Mouse (Mus musculus) midbrain, embryonic 12.5 days (tissue): ENCODE measurements around the gene Majin. TPM values are rescaled to one million over a fixed set of nuclear protein-coding genes. Genes with fewer than 3 reads are reported as not detected.

Experiments used
- ATAC-seq: fragments of 200-750 bp; cut with Nextera tagmentation; 2 replicates; pipeline ENCODE4 v1.8.0; 2017; ENCODE audit warnings: low read depth, moderate TSS enrichment, moderate library complexity; ENCODE audit not compliant: low FRiP score
- H3K27ac ChIP-seq: fragments of 300-500 bp; sonication (generic); replicated peaks from 2 replicates; pipeline ENCODE4 v1.5.1; 2016; ENCODE audit warnings: mild to moderate bottlenecking
- H3K27me3 ChIP-seq: fragments of 300-500 bp; sonication (generic); 2 replicates; pipeline ENCODE4 v1.6.1; 2016; ENCODE audit warnings: mild to moderate bottlenecking
- H3K36me3 ChIP-seq: fragments of 300-500 bp; sonication (generic); 2 replicates; pipeline ENCODE4 v1.6.1; 2016
- H3K4me1 ChIP-seq: fragments of 300-500 bp; sonication (generic); 2 replicates; pipeline ENCODE4 v1.6.1; 2016
- H3K4me2 ChIP-seq: fragments of 300-500 bp; sonication (generic); replicated peaks from 2 replicates; pipeline ENCODE4 v1.6.1; 2016; ENCODE audit warnings: mild to moderate bottlenecking, moderate library complexity
- H3K4me3 ChIP-seq: fragments of 300-500 bp; sonication (generic); 2 replicates; pipeline ENCODE4 v1.5.1; 2016; ENCODE audit warnings: mild to moderate bottlenecking
- H3K9ac ChIP-seq: fragments of 300-500 bp; sonication (generic); replicated peaks from 2 replicates; pipeline ENCODE4 v1.6.1; 2016; ENCODE audit warnings: mild to moderate bottlenecking, moderate library complexity
- H3K9me3 ChIP-seq: fragments of 300-500 bp; sonication (generic); 2 replicates; pipeline ENCODE4 v1.6.1; 2016; ENCODE audit warnings: mild to moderate bottlenecking
- WGBS: fragments of 180-500 bp; shearing (Covaris S2); methylation state at CpG from one replicate; pipeline ENCODE4 v1.1.7; 2016; 5-methylcytosine and 5-hydroxymethylcytosine counted together
- microRNA counts: library from miRNA; unstranded; fragments of <30 nt; microRNA quantifications from one replicate; lab custom pipeline; 2017
- microRNA-seq: library from miRNA; unstranded; fragments of <30 nt; microRNA quantifications from one replicate; pipeline ENCODE4, GENCODE M21; 2017
- polyA plus RNA-seq: library from polyadenylated mRNA; unstranded; fragments of >200 nt; fragmentation: Nextera tagmentation; extraction: Ambion mirVana; gene quantifications from 2 replicates; pipeline ENCODE4 v1.2.1, GENCODE M21; 2016

Gene Majin
- polyA plus RNA-seq, 1 experiment from 2014 or later = not detected

DNA sequence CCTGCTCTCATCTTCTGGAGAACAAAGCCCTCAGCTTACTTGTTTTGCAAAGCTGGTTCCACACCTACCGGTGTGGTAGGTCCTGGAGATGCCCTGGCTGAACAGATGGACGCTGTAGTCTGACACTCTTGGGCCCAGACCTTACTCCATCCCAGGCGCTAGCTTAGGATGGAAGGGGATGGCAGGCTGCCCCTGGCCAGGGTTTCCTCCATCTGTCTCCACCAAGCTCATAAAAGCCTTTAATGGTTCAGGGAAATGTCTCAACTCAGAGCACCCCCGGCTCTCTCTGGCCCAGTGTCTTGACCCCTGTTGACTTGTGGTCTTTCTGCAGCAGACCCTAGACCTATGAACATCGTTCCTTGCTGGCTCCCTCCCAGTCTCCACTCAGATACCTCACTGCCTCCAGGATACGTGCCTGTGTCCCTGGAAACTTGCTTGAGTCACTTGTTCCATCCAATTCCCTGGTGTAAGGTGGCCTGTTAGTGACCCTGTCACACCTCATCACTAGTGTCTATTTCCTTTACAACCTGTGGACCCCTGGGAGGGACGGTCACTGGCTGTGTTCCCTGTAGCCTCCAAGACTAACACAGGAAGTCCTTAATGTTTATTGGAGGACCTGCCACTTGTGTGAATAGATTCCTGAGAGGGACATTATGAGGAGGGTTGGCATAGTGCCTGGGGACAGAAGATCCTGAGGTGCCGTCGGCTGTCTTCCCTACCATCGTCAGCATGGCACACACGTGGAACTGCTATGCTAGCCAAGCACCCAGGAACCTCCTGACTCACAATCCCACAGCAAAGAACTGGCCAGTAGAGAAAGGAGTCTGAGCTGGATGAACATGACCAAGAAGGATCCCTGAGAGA lies 83.3 kb downstream of the Majin start:
- Histone ChIP-seq H3K9ac (no peak overlapping the region), H3K9me3 (no peaks in the 10 kb centered on the region), H3K4me1 (0 out of 2 replicates have a peak, but pooled peaks cover 3% of the 10 kb centered on the region), H3K27ac (no peak overlapping the region), H3K4me3 (no peak overlapping the region), H3K4me2 (no peak overlapping the region), H3K36me3 (0 out of 2 replicates have a peak, but pooled peaks cover 2% of the 10 kb centered on the region), H3K27me3 (0 out of 2 replicates have a peak, but pooled peaks cover 7% of the 10 kb centered on the region)
- 76% methylated on average over 11 of the region's 11 CpGs for WGBS
- no peak for ATAC-seq

GRCm38 (mm10) chr19:6268170-6268528 lies 84.0 kb downstream of the Majin start:
- ATAC-seq = peak; percentile 56
- Histone ChIP-seq H3K4me2 (no peak overlapping the region), H3K36me3 (no peaks in the 10 kb centered on the region), H3K4me1 (0 out of 2 replicates have a peak, but pooled peaks cover 3% of the 10 kb centered on the region), H3K4me3 (no peak overlapping the region), H3K9me3 (no peaks in the 10 kb centered on the region), H3K27me3 (0 out of 2 replicates have a peak, but pooled peaks cover 7% of the 10 kb centered on the region), H3K9ac (no peak overlapping the region), H3K27ac (no peak overlapping the region)
- 16% methylated on average over 8 of the region's 8 CpGs for WGBS

- no peak overlapping the region for H3K27ac ChIP-seq
- WGBS = 85% methylated on average over 7 of the region's 7 CpGs
Measured at GRCm38 (mm10) chr19:6268670-6269132, 84.5 kb downstream of the Majin start.

GRCm38 (mm10) chr19:6269798-6270475 lies 85.7 kb downstream of the Majin start:
- H3K27me3 ChIP-seq = 0 out of 2 replicates have a peak, but pooled peaks cover 7% of the 10 kb centered on the region
- no peaks in the 10 kb centered on the region for H3K9me3 ChIP-seq
- H3K4me1 ChIP-seq = 0 out of 2 replicates have a peak, but pooled peaks cover 3% of the 10 kb centered on the region
- WGBS = 86% methylated on average over 8 of the region's 8 CpGs
- H3K27ac ChIP-seq = no peak overlapping the region
- H3K4me2 ChIP-seq = no peak overlapping the region
- no peaks in the 10 kb centered on the region for H3K36me3 ChIP-seq
- no peak overlapping the region for H3K4me3 ChIP-seq
- ATAC-seq = no peak
- no peak overlapping the region for H3K9ac ChIP-seq

More at GRCm38 (mm10) chr19:6268670-6269132, 84.5 kb downstream of the Majin start:
- Histone ChIP-seq H3K36me3 (no peaks in the 10 kb centered on the region), H3K4me2 (no peak overlapping the region), H3K9ac (no peak overlapping the region), H3K27me3 (0 out of 2 replicates have a peak, but pooled peaks cover 7% of the 10 kb centered on the region), H3K9me3 (no peaks in the 10 kb centered on the region), H3K4me3 (no peak overlapping the region), H3K4me1 (0 out of 2 replicates have a peak, but pooled peaks cover 3% of the 10 kb centered on the region)
- no peak for ATAC-seq

DNA sequence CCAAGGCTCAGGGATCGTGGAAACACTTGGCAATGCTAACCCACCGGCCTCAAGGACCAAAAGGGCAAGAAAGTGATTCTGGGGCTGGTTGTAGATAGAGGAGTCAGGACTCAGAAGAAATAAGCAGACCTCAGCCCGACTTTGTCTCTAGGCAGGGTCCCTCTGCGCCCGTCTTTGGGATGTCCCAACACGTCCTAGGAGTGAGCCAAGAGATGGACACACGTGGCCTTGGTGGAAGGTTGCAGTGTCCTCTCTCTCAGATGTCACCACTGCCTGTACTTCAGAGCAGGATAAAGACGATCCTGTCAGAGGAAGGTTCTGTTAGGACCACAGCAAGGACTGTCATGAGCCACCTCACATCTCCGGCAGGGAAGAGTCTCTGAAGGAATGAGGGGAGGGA lies 86.5 kb downstream of the Majin start:
- Histone ChIP-seq H3K27ac (no peak overlapping the region), H3K36me3 (no peaks in the 10 kb centered on the region), H3K9ac (no peak overlapping the region), H3K9me3 (no peaks in the 10 kb centered on the region), H3K4me1 (peaks cover 8% of the 10 kb centered on the region), H3K4me3 (no peak overlapping the region), H3K27me3 (0 out of 2 replicates have a peak, but pooled peaks cover 7% of the 10 kb centered on the region), H3K4me2 (no peak overlapping the region)
- WGBS = 62% methylated on average over 9 of the region's 9 CpGs
- ATAC-seq = no peak

- Histone ChIP-seq H3K4me3 (no peak overlapping the region), H3K9me3 (no peaks in the 10 kb centered on the region), H3K4me1 (peaks cover 13% of the 10 kb centered on the region), H3K36me3 (no peaks in the 10 kb centered on the region), H3K27ac (no peak overlapping the region), H3K4me2 (no peak overlapping the region), H3K9ac (no peak overlapping the region), H3K27me3 (0 out of 2 replicates have a peak, but pooled peaks cover 7% of the 10 kb centered on the region)
- 31% methylated on average over 8 of the region's 8 CpGs for WGBS
- no peak for ATAC-seq
Measured at GRCm38 (mm10) chr19:6271206-6271605, 87.0 kb downstream of the Majin start.

DNA sequence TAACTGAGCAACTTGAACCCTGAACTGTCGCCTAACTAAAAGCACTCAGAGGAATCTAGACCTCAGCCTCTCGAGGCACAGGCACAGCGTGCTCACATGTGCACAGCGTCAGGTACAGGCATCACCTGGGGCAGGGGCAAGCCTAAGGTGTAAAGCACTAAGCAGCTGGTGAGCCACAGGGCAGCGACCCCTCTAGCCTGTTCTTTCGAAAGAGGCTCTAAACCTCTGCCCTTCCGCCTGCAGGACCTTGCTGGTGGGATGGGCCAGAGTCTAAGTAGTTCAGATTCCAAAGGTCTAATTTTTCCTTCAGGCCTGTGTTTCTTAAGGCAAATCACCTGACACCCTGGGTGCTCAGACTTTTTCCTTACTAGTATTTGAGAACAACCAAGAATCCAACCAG lies 87.9 kb downstream of the Majin start:
- no peak overlapping the region for H3K4me2 ChIP-seq
- ATAC-seq = no peak
- H3K27me3 ChIP-seq = 0 out of 2 replicates have a peak, but pooled peaks cover 7% of the 10 kb centered on the region
- 72% methylated on average over 7 of the region's 7 CpGs for WGBS
- H3K4me3 ChIP-seq = no peak overlapping the region
- peaks cover 14% of the 10 kb centered on the region for H3K4me1 ChIP-seq
- H3K9ac ChIP-seq = no peak overlapping the region
- H3K27ac ChIP-seq = no peak overlapping the region
- no peaks in the 10 kb centered on the region for H3K36me3 ChIP-seq
- H3K9me3 ChIP-seq = no peaks in the 10 kb centered on the region

- Histone ChIP-seq H3K4me3 (no peak overlapping the region), H3K9me3 (no peaks in the 10 kb centered on the region), H3K9ac (no peak overlapping the region), H3K36me3 (no peaks in the 10 kb centered on the region), H3K4me2 (no peak overlapping the region), H3K27ac (no peak overlapping the region), H3K4me1 (peaks cover 15% of the 10 kb centered on the region), H3K27me3 (0 out of 2 replicates have a peak, but pooled peaks cover 3% of the 10 kb centered on the region)
- 92% methylated on average over 4 of the region's 4 CpGs for WGBS
- ATAC-seq = no peak
Measured at GRCm38 (mm10) chr19:6272738-6273137, 88.5 kb downstream of the Majin start.

GRCm38 (mm10) chr19:6273592-6273991 lies 89.4 kb downstream of the Majin start:
- no peak for ATAC-seq
- Histone ChIP-seq H3K4me1 (peaks cover 20% of the 10 kb centered on the region), H3K4me3 (no peak overlapping the region), H3K27me3 (no peaks in the 10 kb centered on the region), H3K36me3 (no peaks in the 10 kb centered on the region), H3K27ac (no peak overlapping the region), H3K4me2 (no peak overlapping the region), H3K9ac (no peak overlapping the region), H3K9me3 (no peaks in the 10 kb centered on the region)
- WGBS = 90% methylated on average over 4 of the region's 4 CpGs

MicroRNAs within 50 kb of the gene (microRNA counts, 519-probe panel; counts per million panel counts)
- not detected for microRNA mmu-miR-192 (lab: Ali Mortazavi, UCI)

Small RNA genes lying within 50 kb of the gene (microRNA-seq; reads per million reads assigned to microRNA genes)
- gene Mir192 (96.6 reads per million, percentile 50 among the genes with 10 or more reads in this experiment), gene Mir194-2 (106 reads per million, percentile 51 among the genes with 10 or more reads in this experiment)

Other genes starting within 250 kb of the Majin start
- gene Pola2, start 220.2 kb upstream of the Majin start, polyA plus RNA-seq = 57.4 and 59.6 TPM in 2 replicates
- not detected in 2 replicates for gene Slc22a20, start 198.2 kb upstream of the Majin start, polyA plus RNA-seq
- gene Capn1, start 168.5 kb upstream of the Majin start, polyA plus RNA-seq = 3.8 and 4.5 TPM in 2 replicates
- gene Syvn1, start 137.8 kb upstream of the Majin start, polyA plus RNA-seq = 30.0 and 32.6 TPM in 2 replicates
- 75.8 and 76.4 TPM in 2 replicates for gene Mrpl49, start 126.6 kb upstream of the Majin start, polyA plus RNA-seq
- 595 and 628 TPM in 2 replicates for gene Fau, start 126.5 kb upstream of the Majin start, polyA plus RNA-seq
- 30.8 and 32.2 TPM in 2 replicates for gene Znhit2, start 123.2 kb upstream of the Majin start, polyA plus RNA-seq
- 41.0 and 41.3 TPM in 2 replicates for gene Tm7sf2, start 116.0 kb upstream of the Majin start, polyA plus RNA-seq
- 77.0 and 82.2 TPM in 2 replicates for gene Vps51, start 107.2 kb upstream of the Majin start, polyA plus RNA-seq
- not detected in 2 replicates for gene Tmem262, start 104.4 kb upstream of the Majin start, polyA plus RNA-seq
- gene Gm28374, start 102.1 kb upstream of the Majin start, polyA plus RNA-seq = 2.6 and 3.6 TPM in 2 replicates
- gene Zfpl1, start 99.4 kb upstream of the Majin start, polyA plus RNA-seq = 67.1 and 75.1 TPM in 2 replicates
- gene Cdca5, start 99.4 kb upstream of the Majin start, polyA plus RNA-seq = 41.5 and 42.1 TPM in 2 replicates
- gene AC131692.1, start 90.0 kb upstream of the Majin start, polyA plus RNA-seq = 0.77 TPM in 1 of 2 replicates, not detected in the other
- gene Naaladl1, start 78.6 kb upstream of the Majin start, polyA plus RNA-seq = 0.59 and 0.94 TPM in 2 replicates
- 49.7 and 50.8 TPM in 2 replicates for gene Sac3d1, start 65.7 kb upstream of the Majin start, polyA plus RNA-seq
- 29.7 and 30.5 TPM in 2 replicates for gene Snx15, start 56.1 kb upstream of the Majin start, polyA plus RNA-seq
- not detected in 2 replicates for gene Batf2, start 43.4 kb upstream of the Majin start, polyA plus RNA-seq
- gene Arl2, start 42.8 kb upstream of the Majin start, polyA plus RNA-seq = 90.9 and 96.1 TPM in 2 replicates
- 0.74 TPM in 1 of 2 replicates, not detected in the other for gene Gpha2, start 42.0 kb downstream of the Majin start, polyA plus RNA-seq
- gene Ppp2r5b, start 51.5 kb downstream of the Majin start, polyA plus RNA-seq = 61.3 and 66.1 TPM in 2 replicates
- gene Atg2a, start 57.3 kb downstream of the Majin start, polyA plus RNA-seq = 13.6 and 14.2 TPM in 2 replicates
- 90.8 and 96.9 TPM in 2 replicates for gene Ehd1, start 92.3 kb downstream of the Majin start, polyA plus RNA-seq
- 0.29 and 0.37 TPM in 2 replicates for gene Cdc42bpg, start 122.1 kb downstream of the Majin start, polyA plus RNA-seq
- 99.0 and 103 TPM in 2 replicates for gene Men1, start 150.6 kb downstream of the Majin start, polyA plus RNA-seq
- gene Map4k2, start 156.7 kb downstream of the Majin start, polyA plus RNA-seq = 14.6 and 14.7 TPM in 2 replicates
- 193 and 205 TPM in 2 replicates for gene Sf1, start 179.3 kb downstream of the Majin start, polyA plus RNA-seq
- 2.3 and 2.7 TPM in 2 replicates for gene Pygm, start 200.0 kb downstream of the Majin start, polyA plus RNA-seq
- gene Rasgrp2, start 215.0 kb downstream of the Majin start, polyA plus RNA-seq = 21.5 and 21.6 TPM in 2 replicates
- 16.0 and 22.5 TPM in 2 replicates for gene Nrxn2, start 234.3 kb downstream of the Majin start, polyA plus RNA-seq